Mouse (Mus musculus): ENCODE results near the gene Tnfrsf9. TPM values are rescaled to one million over a fixed set of nuclear protein-coding genes. Genes with fewer than 3 reads are reported as not detected.

The Tnfrsf9 gene
- polyA plus RNA-seq (2015; fragmentation: Illumina TruSeq; extraction: RNeasy Lipid Tissue Mini Kit (QIAGEN cat#74804); ENCODE audit: insufficient read depth, low read depth, low replicate concordance): 0.39 TPM

GRCm38 (mm10) chr4:150914290-150914733 is at the start of gene Tnfrsf9, which contains the start of gene Park7:
Gene Tnfrsf9, plus strand, starts transcription at chr4:150914562.
Gene Park7, minus strand, starts transcription at chr4:150914437.

Other genes with a start within 250 kb of the Tnfrsf9 start
- 12.4 TPM for gene Errfi1, start 60.6 kb upstream of the Tnfrsf9 start, polyA plus RNA-seq (2015; fragmentation: Illumina TruSeq; extraction: RNeasy Lipid Tissue Mini Kit (QIAGEN cat#74804); ENCODE audit: insufficient read depth, low read depth, low replicate concordance)
- gene Park7, start 125 bp upstream of the Tnfrsf9 start, polyA plus RNA-seq (2015; fragmentation: Illumina TruSeq; extraction: RNeasy Lipid Tissue Mini Kit (QIAGEN cat#74804); ENCODE audit: insufficient read depth, low read depth, low replicate concordance): 40.8 TPM
- not detected for gene Uts2, start 82.5 kb downstream of the Tnfrsf9 start, polyA plus RNA-seq (2015; fragmentation: Illumina TruSeq; extraction: RNeasy Lipid Tissue Mini Kit (QIAGEN cat#74804); ENCODE audit: insufficient read depth, low read depth, low replicate concordance)
- 2.4 TPM for gene Per3, start 130.1 kb downstream of the Tnfrsf9 start, polyA plus RNA-seq (2015; fragmentation: Illumina TruSeq; extraction: RNeasy Lipid Tissue Mini Kit (QIAGEN cat#74804); ENCODE audit: insufficient read depth, low read depth, low replicate concordance)
- 14.6 TPM for gene Vamp3, start 143.4 kb downstream of the Tnfrsf9 start, polyA plus RNA-seq (2015; fragmentation: Illumina TruSeq; extraction: RNeasy Lipid Tissue Mini Kit (QIAGEN cat#74804); ENCODE audit: insufficient read depth, low read depth, low replicate concordance)
- gene Gm13090, start 175.0 kb downstream of the Tnfrsf9 start, polyA plus RNA-seq (2015; fragmentation: Illumina TruSeq; extraction: RNeasy Lipid Tissue Mini Kit (QIAGEN cat#74804); ENCODE audit: insufficient read depth, low read depth, low replicate concordance): not detected

Data from pancreas, adult 10 weeks (tissue).